Mouse (Mus musculus): ENCODE data around the gene Hjurp. TPM values are rescaled to one million over a fixed set of nuclear protein-coding genes. Genes with fewer than 3 reads are reported as not detected.
"Not testable (repeated sequence)": the region's sequence is repeated elsewhere in the genome, so short reads cannot be mapped to it uniquely, and the experiment has no call there.

The Hjurp gene
- total RNA-seq, 2 experiments from 2014 or later = 26.9 to 33.9 TPM

DNA sequence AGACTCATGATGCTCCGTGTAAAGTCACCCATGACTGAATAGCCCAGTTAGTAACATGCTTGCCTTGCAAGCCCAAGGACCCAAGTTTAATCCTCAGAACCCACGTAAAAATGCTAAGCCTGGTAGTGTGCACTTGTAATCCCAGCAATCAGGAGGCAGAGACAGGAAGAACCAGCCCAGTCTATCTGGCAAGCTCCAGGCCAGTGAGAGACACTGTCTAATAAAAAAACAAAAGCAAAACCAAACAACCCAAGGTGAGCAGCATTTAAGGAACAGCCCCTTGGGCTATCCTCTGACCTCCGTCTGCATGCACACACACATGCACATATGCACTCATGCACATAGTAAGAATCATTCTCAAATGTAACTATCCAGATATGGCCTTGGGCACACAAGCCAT, 47.9 kb downstream of the Hjurp start:
- DNase-seq (ENCODE audit: extremely low spot score in 1 of 2, low spot score in 1 of 2) = no peak

DNA sequence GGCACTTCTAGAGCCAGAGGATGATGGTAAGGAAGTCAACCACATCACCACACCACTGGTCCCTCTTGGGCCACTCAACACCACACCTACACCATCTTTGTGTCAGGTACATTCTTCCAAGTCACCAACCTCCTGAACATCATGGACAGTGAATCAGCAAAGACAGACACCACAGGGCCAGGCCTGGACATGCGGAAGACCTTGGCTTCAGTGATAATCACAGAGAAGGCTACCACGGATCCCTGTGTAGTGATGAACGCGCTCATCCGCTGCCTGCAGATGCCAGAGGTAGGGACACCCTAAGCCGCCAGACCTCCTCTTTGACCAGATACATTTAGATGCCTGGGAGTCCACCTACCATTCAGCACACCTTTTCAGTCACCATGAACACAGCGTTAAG, 49.3 kb downstream of the Hjurp start:
- no peak for DNase-seq (ENCODE audit: extremely low spot score in 1 of 2, low spot score in 1 of 2)

DNA sequence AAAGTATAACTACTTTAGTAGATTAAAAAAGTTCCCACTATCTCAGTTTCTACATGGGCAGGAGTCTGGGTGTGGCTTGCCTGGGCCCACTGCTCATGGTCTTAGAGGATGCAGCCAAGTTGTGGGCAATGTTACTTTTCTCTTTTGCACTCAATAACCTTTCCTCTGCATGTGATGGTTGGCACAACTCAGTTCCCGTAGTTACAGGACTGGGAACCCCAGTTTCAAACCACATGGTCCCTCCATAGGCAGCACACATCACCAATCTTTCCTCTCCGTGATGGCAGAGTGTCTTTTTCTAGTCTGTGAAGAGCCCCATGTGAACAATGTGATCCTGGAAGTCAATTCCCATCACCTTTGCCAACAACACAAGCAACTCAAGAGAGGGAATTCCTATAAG, 50.0 kb downstream of the Hjurp start:
- no peak for DNase-seq (ENCODE audit: extremely low spot score in 1 of 2, low spot score in 1 of 2)

- DNase-seq (ENCODE audit: extremely low spot score in 1 of 2, low spot score in 1 of 2) = no peak
These were observed 50.6 kb downstream of the Hjurp start, which contains the start of gene Mroh2a for GRCm38 (mm10) chr1:88226670-88227379. TSS of gene Mroh2a (plus strand) at chr1:88226986.

DNA sequence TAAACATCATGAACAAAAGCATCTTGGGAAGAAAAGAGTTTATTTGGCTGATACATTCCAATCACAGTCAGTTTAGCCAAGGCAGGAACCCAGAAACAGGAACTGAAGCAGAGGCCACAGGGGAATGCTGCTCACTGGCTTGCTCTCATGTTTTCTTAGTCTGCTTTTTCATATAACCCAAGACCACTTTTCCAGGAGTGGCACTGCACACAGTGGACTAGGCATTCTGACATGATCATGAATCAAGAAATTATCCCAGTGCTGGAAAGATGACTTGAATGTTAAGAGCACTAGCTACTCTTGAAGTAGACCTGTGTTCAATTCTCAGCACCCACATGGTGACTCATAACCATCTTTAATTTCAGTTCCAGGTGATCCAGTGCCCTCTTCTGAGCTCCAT, 51.7 kb downstream of the Hjurp start:
- DNase-seq (ENCODE audit: extremely low spot score in 1 of 2, low spot score in 1 of 2) = no peak

- not testable (repeated sequence) for DNase-seq (ENCODE audit: extremely low spot score in 1 of 2, low spot score in 1 of 2)
These were observed 52.1 kb downstream of the Hjurp start for GRCm38 (mm10) chr1:88225301-88225700.

- no peak for DNase-seq (ENCODE audit: extremely low spot score in 1 of 2, low spot score in 1 of 2)
These were observed 53.2 kb downstream of the Hjurp start for GRCm38 (mm10) chr1:88224029-88224776.

GRCm38 (mm10) chr1:88223591-88223990, 53.8 kb downstream of the Hjurp start:
- no peak for DNase-seq (ENCODE audit: extremely low spot score in 1 of 2, low spot score in 1 of 2)

GRCm38 (mm10) chr1:88223011-88223515, 54.4 kb downstream of the Hjurp start:
- DNase-seq (ENCODE audit: extremely low spot score in 1 of 2, low spot score in 1 of 2) = not testable (repeated sequence)

GRCm38 (mm10) chr1:88222216-88222615, 55.2 kb downstream of the Hjurp start:
- DNase-seq (ENCODE audit: extremely low spot score in 1 of 2, low spot score in 1 of 2) = no peak

DNA sequence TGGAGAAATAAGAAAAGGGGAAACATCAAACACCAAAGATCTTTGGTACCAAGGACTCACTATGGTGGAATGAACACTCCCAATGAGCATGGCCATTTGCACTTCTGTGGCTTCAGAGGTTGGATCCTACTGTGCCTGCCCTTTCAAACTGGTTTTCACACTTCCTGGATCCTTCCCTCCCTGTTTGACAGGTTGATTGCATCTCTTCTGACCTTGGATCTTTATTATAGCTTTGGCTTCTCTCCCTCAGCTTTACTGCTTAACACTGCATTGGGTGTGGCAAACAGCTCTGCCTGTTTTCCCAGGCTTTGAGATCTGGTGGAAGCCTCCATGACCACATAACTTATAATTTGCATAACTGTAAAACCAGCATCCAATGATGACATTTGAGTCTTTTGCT, 57.1 kb downstream of the Hjurp start:
- no peak for DNase-seq (ENCODE audit: extremely low spot score in 1 of 2, low spot score in 1 of 2)

- no peak for DNase-seq (ENCODE audit: extremely low spot score in 1 of 2, low spot score in 1 of 2)
These were observed 58.4 kb downstream of the Hjurp start for GRCm38 (mm10) chr1:88219054-88219453.

- DNase-seq (ENCODE audit: extremely low spot score in 1 of 2, low spot score in 1 of 2) = no peak
These were observed 58.8 kb downstream of the Hjurp start for GRCm38 (mm10) chr1:88218591-88218990.

GRCm38 (mm10) chr1:88218051-88218450, 59.4 kb downstream of the Hjurp start:
- DNase-seq (ENCODE audit: extremely low spot score in 1 of 2, low spot score in 1 of 2) = no peak

DNA sequence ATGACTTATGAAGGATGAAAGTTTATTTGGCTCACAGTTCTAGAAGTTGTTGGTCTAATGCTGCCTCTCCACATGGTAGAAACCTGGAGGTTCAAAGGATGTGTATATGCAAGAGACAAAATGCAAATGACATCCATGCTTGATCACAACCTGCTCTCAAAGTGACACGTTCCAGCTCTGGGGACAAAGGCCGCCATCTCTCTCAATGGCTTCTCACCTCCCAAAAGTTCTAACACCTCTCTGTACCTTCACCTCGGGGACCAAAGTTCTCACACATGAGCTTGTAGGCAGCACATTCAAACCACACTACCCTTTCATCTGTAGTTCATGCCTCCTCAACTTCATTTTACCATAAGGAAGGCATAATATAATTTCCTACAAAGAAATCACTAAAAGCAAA, 59.9 kb downstream of the Hjurp start:
- no peak for DNase-seq (ENCODE audit: extremely low spot score in 1 of 2, low spot score in 1 of 2)

DNA sequence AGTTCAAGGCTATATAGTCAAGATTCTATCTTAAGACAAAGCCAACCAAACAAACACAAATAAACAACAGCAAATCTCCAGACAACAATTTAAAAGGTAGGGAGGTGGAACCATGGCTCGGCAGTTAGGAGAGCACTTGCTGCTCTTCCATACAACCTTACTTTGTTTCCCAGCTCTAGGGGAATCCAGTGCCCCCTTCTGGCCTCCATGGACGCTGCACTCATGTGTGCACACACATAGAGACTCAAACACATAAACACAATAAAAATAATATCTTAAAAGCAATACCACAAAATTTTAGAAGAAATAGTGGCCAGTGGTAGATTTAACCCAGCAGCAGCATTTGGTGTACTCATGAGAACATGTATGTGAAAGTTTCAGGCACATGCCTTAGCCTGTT, 60.3 kb downstream of the Hjurp start:
- DNase-seq (ENCODE audit: extremely low spot score in 1 of 2, low spot score in 1 of 2) = no peak

DNA sequence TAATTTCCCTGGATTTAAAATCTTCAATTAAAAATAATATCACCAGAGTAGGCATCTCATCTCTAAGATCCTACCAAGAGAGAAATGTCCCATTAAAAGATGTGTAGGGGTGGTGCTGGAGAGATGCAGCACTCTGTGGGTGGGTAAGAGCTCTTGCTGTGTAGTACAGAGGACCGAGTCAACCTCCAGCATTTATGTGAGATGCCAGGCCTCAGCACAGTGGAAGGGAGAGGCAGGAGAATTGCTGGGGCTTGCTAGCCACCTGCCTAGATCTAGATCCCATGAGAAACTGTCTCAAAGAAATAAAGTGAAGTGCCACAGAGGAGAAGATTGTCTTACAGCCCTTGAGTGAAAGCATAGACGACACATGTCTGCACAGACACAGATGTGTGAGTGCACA, 60.9 kb downstream of the Hjurp start:
- DNase-seq (ENCODE audit: extremely low spot score in 1 of 2, low spot score in 1 of 2) = no peak

DNA sequence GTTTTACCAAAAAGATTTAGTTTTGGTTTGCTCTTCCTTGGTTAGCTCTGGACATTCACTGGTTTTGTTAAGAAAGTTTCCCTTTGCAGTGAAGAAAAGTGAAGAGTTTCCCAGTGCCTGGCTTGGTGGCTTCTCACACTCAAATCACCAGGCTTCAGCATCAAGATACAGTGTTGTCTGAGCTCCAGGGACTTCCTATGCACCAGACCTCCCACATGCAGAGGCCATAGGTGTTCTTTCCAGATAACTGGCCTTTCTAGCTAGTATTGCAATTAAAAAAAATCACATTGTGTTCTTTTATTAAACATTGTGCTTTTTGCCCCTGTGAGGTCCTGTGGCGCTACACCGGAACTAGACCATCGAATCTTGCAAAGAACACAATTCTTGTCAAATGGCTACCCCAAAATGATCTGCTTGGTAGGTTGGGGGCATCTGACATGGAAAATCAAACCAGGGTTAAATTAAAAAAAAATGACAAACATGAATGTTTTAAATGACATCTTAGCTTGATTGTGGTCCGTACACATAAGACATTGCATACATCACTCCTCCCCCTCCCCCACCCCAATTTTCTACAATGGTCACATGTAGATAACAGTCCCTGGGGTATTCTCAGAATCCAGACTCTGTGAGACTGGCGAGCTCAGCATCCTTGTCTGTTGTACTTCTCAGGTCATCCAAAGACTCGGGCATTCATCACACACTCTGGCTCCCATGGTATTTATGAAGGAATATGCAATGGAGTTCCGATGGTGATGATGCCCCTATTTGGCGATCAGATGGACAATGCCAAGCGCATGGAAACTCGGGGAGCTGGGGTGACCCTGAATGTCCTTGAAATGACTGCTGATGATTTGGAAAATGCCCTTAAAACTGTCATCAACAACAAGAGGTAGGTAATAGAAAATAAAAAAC, 61.7 kb downstream of the Hjurp start:
- DNase-seq (ENCODE audit: extremely low spot score in 1 of 2, low spot score in 1 of 2) = no peak

GRCm38 (mm10) chr1:88214462-88214952, 62.9 kb downstream of the Hjurp start:
- no peak for DNase-seq (ENCODE audit: extremely low spot score in 1 of 2, low spot score in 1 of 2)

DNA sequence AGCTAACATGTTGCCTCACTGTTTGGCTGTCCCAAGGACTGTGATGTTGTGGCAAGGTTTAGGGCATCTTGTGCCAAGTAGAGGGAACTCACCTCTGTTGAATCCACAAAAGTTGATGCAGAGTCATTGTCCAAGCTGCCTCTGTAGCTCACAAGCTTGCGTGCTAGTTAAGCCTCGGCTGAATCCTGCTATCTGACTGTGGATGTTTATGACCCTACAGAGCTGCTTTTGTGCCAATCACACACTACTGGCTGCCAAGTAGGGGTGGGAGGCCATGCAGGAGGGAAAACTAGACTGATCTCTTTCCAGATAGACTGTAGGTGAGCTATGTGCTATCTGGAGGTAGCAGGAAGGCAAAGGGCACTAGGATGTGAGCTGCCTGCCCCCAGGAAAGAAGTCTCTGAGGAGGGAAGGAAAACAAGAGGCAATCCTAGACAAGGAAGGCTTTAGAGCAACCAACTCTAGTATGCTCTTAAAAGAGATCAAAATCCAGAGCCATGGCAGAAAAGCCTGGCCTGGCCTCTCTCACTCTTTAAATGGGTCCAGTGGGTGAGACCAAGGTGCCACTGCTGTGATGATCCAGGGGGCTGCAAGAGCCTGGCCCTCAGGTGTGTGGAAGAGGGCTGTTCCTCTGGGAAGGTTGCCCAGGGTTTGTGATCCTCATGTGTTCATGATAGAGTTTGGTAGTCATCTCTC, 63.5 kb downstream of the Hjurp start:
- no peak for DNase-seq (ENCODE audit: extremely low spot score in 1 of 2, low spot score in 1 of 2)

All from layer of hippocampus, postnatal 25 days (tissue).